ENCODE assay signal across 18 mouse cellular contexts in genomic region chr13:42782151-42782550, GRCm38 (mm10).
A peak's percentile ranks its signal among the peaks of the same experiment; 100 is the strongest.
DNase-seq lines count a peak whose midpoint lies in the region; ATAC-seq and TF ChIP-seq lines count a peak whose summit lies in the region.
"Had no signal": no experiment of that assay in that cellular context is flagged by ENCODE, and none has a peak within 500 bp of the region (broad histone marks: within the 10 kb centered on the region; RNA-seq: fewer than 3 reads in every experiment).

No protein-coding gene starts in this region.

- TF ChIP-seq POLR2A in cortical plate, adult 2 months (IDR thresholded peaks at IDR 0.05; ENCODE audit: extremely low read depth, insufficient read depth, low read length) = 0 out of 2 replicates have a peak, but pooled peaks have one; percentile 40

- DNase-seq in layer of hippocampus, adult 2 months (ENCODE audit: low spot score in 2 of 2) = no peak
- no peak for DNase-seq in layer of hippocampus, postnatal 36 days
- DNase-seq in left cerebral cortex, postnatal 14 days (ENCODE audit: low spot score in 2 of 2) = peak; percentile 67 to 85
- peak; percentile 61 to 83 for DNase-seq in right cerebral cortex, postnatal 36 days (ENCODE audit: low spot score in 2 of 2)
- DNase-seq in cerebellum, adult 9-11 months = no peak
- DNase-seq: adrenal gland, adult 2 months; cerebellum, adult 9-10 months; kidney, adult 9 months; kidney, postnatal 25 days; lung, adult 2 months had no signal

- intact Hi-C loops in left cerebral cortex, postnatal 14 days (cut with DNase I) = loop anchor here (10.0 kb wide), 1 partner anchor 107 kb away; no protein-coding TSS in a partner anchor

- TF ChIP-seq CTCF in layer of hippocampus, adult 2 months (conservative IDR thresholded peaks at IDR 0.05) = no peak
- TF ChIP-seq CTCF in cortical plate, adult 2 months (IDR thresholded peaks at IDR 0.05; ENCODE audit: extremely low read depth, insufficient read depth, low read length) = no peak

- no peak for ATAC-seq in erythroblast, adult 5-6 weeks (replicated peaks; ENCODE audit: low FRiP score, poor library complexity, severe bottlenecking)
- ATAC-seq: intestine, embryonic 15.5 days; midbrain, embryonic 15.5 days had no signal

- no peak overlapping the region for H3K4me3 ChIP-seq in layer of hippocampus, adult 2 months
- H3K4me3 ChIP-seq in cortical plate, adult 2 months (ENCODE audit: insufficient read depth, low read length) = no peak overlapping the region
- H3K4me3 ChIP-seq: embryonic facial prominence, embryonic 12.5 days; intestine, embryonic 15.5 days; megakaryocyte, embryonic 14.5 days; midbrain, embryonic 15.5 days; neural tube, embryonic 15.5 days had no signal

- H3K4me1 ChIP-seq in cortical plate, adult 2 months (ENCODE audit: control insufficient read depth, insufficient read depth, low read length) = peaks cover 7% of the 10 kb centered on the region
- H3K4me1 ChIP-seq: embryonic facial prominence, embryonic 12.5 days; intestine, embryonic 15.5 days; megakaryocyte, embryonic 14.5 days; neural tube, embryonic 15.5 days had no signal

- peak overlapping the region; percentile 4; the same call in 1 of the 2 replicates for H3K27ac ChIP-seq in layer of hippocampus, adult 2 months
- H3K27ac ChIP-seq in cortical plate, adult 2 months (ENCODE audit: insufficient read depth, low read length) = peak overlapping the region; percentile 45; the same call in 1 of the 2 replicates
- H3K27ac ChIP-seq: embryonic facial prominence, embryonic 12.5 days; hindbrain, embryonic 14.5 days; intestine, embryonic 15.5 days; midbrain, embryonic 15.5 days; neural tube, embryonic 15.5 days had no signal

Comparison
In these comparisons a context has a peak if more than half of its experiments do, and no peak if none do; other contexts are left out.
1. DNase-seq: peak in left cerebral cortex, postnatal 14 days (2 of 2) and right cerebral cortex, postnatal 36 days (2 of 2); none in layer of hippocampus, adult 2 months (0 of 2), layer of hippocampus, postnatal 36 days (0 of 2) and cerebellum, adult 9-11 months (single experiment).